In the genomic region with DNA sequence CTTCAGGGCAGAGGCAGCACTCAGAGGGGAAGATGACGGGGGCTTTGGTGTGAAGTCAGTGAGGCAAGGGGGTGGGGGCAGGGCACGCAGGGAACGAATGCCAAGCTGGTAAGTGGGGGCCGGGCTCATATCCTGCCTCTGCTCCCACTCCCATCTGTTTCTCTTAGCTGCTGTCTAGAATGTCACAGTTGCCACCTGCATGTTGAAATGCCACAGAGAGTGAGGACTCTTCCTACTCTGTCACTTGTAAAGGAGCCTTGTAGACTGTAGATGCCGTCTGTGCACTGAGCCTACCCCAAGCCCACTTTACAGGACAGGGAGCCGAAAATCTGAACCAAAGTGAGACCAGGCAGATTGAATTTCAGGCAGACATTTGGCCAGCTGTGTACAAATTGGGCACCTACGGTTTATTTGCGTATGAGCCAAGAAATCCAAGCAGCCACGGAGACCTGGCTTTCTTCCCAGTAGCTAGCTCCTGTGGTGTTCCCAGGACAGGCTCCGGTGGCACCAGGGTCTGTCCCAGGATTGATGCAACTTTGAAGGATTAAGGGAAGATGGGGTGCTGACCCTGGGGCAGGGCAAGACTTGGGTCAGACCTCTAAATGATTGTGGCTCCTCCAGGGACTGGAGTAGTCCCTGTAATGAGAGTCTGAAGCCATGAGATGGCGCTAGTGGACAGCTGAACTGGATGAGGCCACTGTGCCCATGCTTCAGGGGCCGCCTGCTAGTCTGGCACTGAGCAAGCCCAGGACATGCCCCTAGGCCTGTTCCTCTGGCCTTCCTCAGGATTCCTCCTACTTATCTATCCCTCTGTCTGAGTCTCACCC, we compare ENCODE assay signal across 8 mouse cellular contexts. TPM values are rescaled to one million over a fixed set of nuclear protein-coding genes. Genes with fewer than 3 reads are reported as not detected.
DNase-seq lines count a peak whose midpoint lies in the region; ATAC-seq lines count a peak whose summit lies in the region.

No protein-coding gene starts in this region.

- 58% methylated on average over 12 of the region's 12 CpGs for WGBS in forebrain, embryonic 12.5 days
- 45% methylated on average over 12 of the region's 12 CpGs for WGBS in hindbrain, embryonic 14.5 days
- whole genome bisulfite sequencing in midbrain, embryonic 11.5 days, result 55% methylated on average over 12 of the region's 12 CpGs
- 43% methylated on average over 12 of the region's 12 CpGs for WGBS in stomach, embryonic 14.5 days

- intact Hi-C loops in left cerebral cortex, postnatal 14 days (cut with DNase I), result loop anchor here (10.0 kb wide), 1 partner anchor 112 kb away; no protein-coding TSS in a partner anchor

- peak; percentile 70 for ATAC-seq in forebrain, embryonic 12.5 days (ENCODE audit: low FRiP score)
- peak; percentile 53 for ATAC-seq in hindbrain, embryonic 14.5 days (ENCODE audit: low FRiP score)
- ATAC-seq in midbrain, embryonic 11.5 days (ENCODE audit: low FRiP score), result peak; percentile 45; the same call in 1 of the 2 replicates
- 0 out of 2 replicates have a peak, but pooled peaks have one; percentile 39 for ATAC-seq in stomach, embryonic 14.5 days (ENCODE audit: insufficient number of reproducible peaks, insufficient read depth, low FRiP score, low read depth)

- H3K4me2 ChIP-seq in forebrain, embryonic 12.5 days, result no peak overlapping the region
- H3K4me2 ChIP-seq in hindbrain, embryonic 14.5 days (replicated peaks), result no peak overlapping the region
- H3K4me2 ChIP-seq in midbrain, embryonic 11.5 days, result no peak overlapping the region
- H3K4me2 ChIP-seq in stomach, embryonic 14.5 days (replicated peaks; ENCODE audit: low read depth, low read length), result no peak overlapping the region

- no peaks in the 10 kb centered on the region for H3K36me3 ChIP-seq in forebrain, embryonic 12.5 days (replicated peaks)
- H3K36me3 ChIP-seq in hindbrain, embryonic 14.5 days (replicated peaks; ENCODE audit: control insufficient read depth, insufficient read depth), result no peaks in the 10 kb centered on the region
- no peaks in the 10 kb centered on the region for H3K36me3 ChIP-seq in midbrain, embryonic 11.5 days (ENCODE audit: control insufficient read depth, insufficient read depth, low read length)
- H3K36me3 ChIP-seq in stomach, embryonic 14.5 days (ENCODE audit: control insufficient read depth, insufficient read depth, low read length), result no peaks in the 10 kb centered on the region

- no peaks in the 10 kb centered on the region for H3K9me3 ChIP-seq in forebrain, embryonic 12.5 days
- H3K9me3 ChIP-seq in hindbrain, embryonic 14.5 days (ENCODE audit: control insufficient read depth, low read length), result no peaks in the 10 kb centered on the region
- no peaks in the 10 kb centered on the region for H3K9me3 ChIP-seq in midbrain, embryonic 11.5 days (ENCODE audit: control insufficient read depth, low read length)
- no peaks in the 10 kb centered on the region for H3K9me3 ChIP-seq in stomach, embryonic 14.5 days (ENCODE audit: control insufficient read depth, low read depth, low read length)

- H3K4me1 ChIP-seq in forebrain, embryonic 12.5 days, result peaks cover 10% of the 10 kb centered on the region
- H3K4me1 ChIP-seq in hindbrain, embryonic 14.5 days (replicated peaks; ENCODE audit: control insufficient read depth, insufficient read depth, low read length), result no peaks in the 10 kb centered on the region
- no peaks in the 10 kb centered on the region; the same call in 1 of the 2 replicates for H3K4me1 ChIP-seq in midbrain, embryonic 11.5 days (ENCODE audit: control insufficient read depth, insufficient read depth, low read length)
- 0 out of 2 replicates have a peak, but pooled peaks cover 8% of the 10 kb centered on the region for H3K4me1 ChIP-seq in stomach, embryonic 14.5 days (ENCODE audit: control insufficient read depth, insufficient read depth, low read length)

- DNase-seq in left cerebral cortex, adult 18-20 months (ENCODE audit: low spot score in 2 of 2), result peak; percentile 59 to 62
- no peak for DNase-seq in left cerebral cortex, adult 9 months (ENCODE audit: low spot score in 2 of 2)
- DNase-seq in c-Kit-positive CD71-positive TER-119-negative erythroid progenitor cells, embryonic 14.5 days (ENCODE audit: low read depth), result peak; percentile 39
- DNase-seq in hindbrain, embryonic 14.5 days (ENCODE audit: low spot score), result peak; percentile 73
- DNase-seq in left cerebral cortex, postnatal 14 days (ENCODE audit: low spot score in 2 of 2), result peak; percentile 71 to 80
- DNase-seq in midbrain, embryonic 11.5 days (ENCODE audit: low spot score, missing footprints), result peak; percentile 92

- H3K27me3 ChIP-seq in forebrain, embryonic 12.5 days, result no peaks in the 10 kb centered on the region
- H3K27me3 ChIP-seq in hindbrain, embryonic 14.5 days (ENCODE audit: control insufficient read depth, insufficient read depth, low read length), result no peaks in the 10 kb centered on the region
- H3K27me3 ChIP-seq in midbrain, embryonic 11.5 days (ENCODE audit: control insufficient read depth, insufficient read depth, low read length), result no peaks in the 10 kb centered on the region
- no peaks in the 10 kb centered on the region for H3K27me3 ChIP-seq in stomach, embryonic 14.5 days (ENCODE audit: control insufficient read depth, insufficient read depth, low read length)

- no peak overlapping the region for H3K4me3 ChIP-seq in forebrain, embryonic 12.5 days (replicated peaks)
- no peak overlapping the region for H3K4me3 ChIP-seq in hindbrain, embryonic 14.5 days (replicated peaks; ENCODE audit: low read length)
- H3K4me3 ChIP-seq in midbrain, embryonic 11.5 days (ENCODE audit: low read depth, low read length), result no peak overlapping the region
- no peak overlapping the region for H3K4me3 ChIP-seq in stomach, embryonic 14.5 days (ENCODE audit: low read depth, low read length)

- peak overlapping the region; percentile 6; the same call in 1 of the 2 replicates for H3K27ac ChIP-seq in forebrain, embryonic 12.5 days
- H3K27ac ChIP-seq in hindbrain, embryonic 14.5 days, result no peak overlapping the region
- no peak overlapping the region for H3K27ac ChIP-seq in midbrain, embryonic 11.5 days (ENCODE audit: low read depth, low read length)
- no peak overlapping the region for H3K27ac ChIP-seq in stomach, embryonic 14.5 days (ENCODE audit: low read length)

- H3K9ac ChIP-seq in forebrain, embryonic 12.5 days, result no peak overlapping the region
- H3K9ac ChIP-seq in hindbrain, embryonic 14.5 days, result no peak overlapping the region
- no peak overlapping the region for H3K9ac ChIP-seq in midbrain, embryonic 11.5 days (ENCODE audit: low read length)
- no peak overlapping the region for H3K9ac ChIP-seq in stomach, embryonic 14.5 days (replicated peaks; ENCODE audit: low read depth, low read length)

RNA-seq across cellular contexts. Expression of a gene that starts 11.1 kb away (rescaled TPM):
- 100 to 1,000 TPM; 136 to 141 TPM for total RNA-seq in left cerebral cortex, adult 18-20 months (2021)
- 6.5 and 8.1 TPM in 2 replicates for polyA plus RNA-seq in forebrain, embryonic 12.5 days (2016; fragmentation: Nextera tagmentation; extraction: Ambion mirVana)
- 15.5 and 19.5 TPM in 2 replicates for polyA plus RNA-seq in hindbrain, embryonic 14.5 days (2014; fragmentation: Nextera tagmentation; extraction: Ambion mirVana)
- 10 to 100 TPM; 81.3 to 91.6 TPM for total RNA-seq in left cerebral cortex, postnatal 14 days (2021)
- 6.8 and 6.9 TPM in 2 replicates for polyA plus RNA-seq in midbrain, embryonic 11.5 days (2014; fragmentation: Nextera tagmentation; extraction: Ambion mirVana)
- 13.7 and 14.1 TPM in 2 replicates for polyA plus RNA-seq in stomach, embryonic 14.5 days (2014; fragmentation: Nextera tagmentation; extraction: Ambion mirVana)

RNA-seq across cellular contexts. Expression of a gene that starts 31.4 kb away (rescaled TPM):
- total RNA-seq in left cerebral cortex, adult 18-20 months (2021), result 1 to 10 TPM; 2.6 to 3.0 TPM
- polyA plus RNA-seq in forebrain, embryonic 12.5 days (2016; fragmentation: Nextera tagmentation; extraction: Ambion mirVana), result 1.9 and 2.7 TPM in 2 replicates
- 2.6 and 3.5 TPM in 2 replicates for polyA plus RNA-seq in hindbrain, embryonic 14.5 days (2014; fragmentation: Nextera tagmentation; extraction: Ambion mirVana)
- total RNA-seq in left cerebral cortex, postnatal 14 days (2021), result 1 to 10 TPM; 4.2 to 4.3 TPM
- 1.6 and 2.4 TPM in 2 replicates for polyA plus RNA-seq in midbrain, embryonic 11.5 days (2014; fragmentation: Nextera tagmentation; extraction: Ambion mirVana)
- polyA plus RNA-seq in stomach, embryonic 14.5 days (2014; fragmentation: Nextera tagmentation; extraction: Ambion mirVana), result 7.3 and 7.8 TPM in 2 replicates

Comparison
In these comparisons a context has a peak if more than half of its experiments do, and no peak if none do; other contexts are left out.
1. DNase-seq: peak in left cerebral cortex, adult 18-20 months (2 of 2), c-Kit-positive CD71-positive TER-119-negative erythroid progenitor cells, embryonic 14.5 days (single experiment), hindbrain, embryonic 14.5 days (single experiment), left cerebral cortex, postnatal 14 days (2 of 2) and midbrain, embryonic 11.5 days (single experiment); none in left cerebral cortex, adult 9 months (0 of 2).
2. Peak in every context shown above with its lines, with median percentiles within 50 percentile points of each other: ATAC-seq.